Mouse (Mus musculus): ENCODE data around the gene Tead1.

Tead1 gene

GRCm38 (mm10) chr7:112686586-112686985 is 7.5 kb downstream of the Tead1 start:
- no peak for DNase-seq

GRCm38 (mm10) chr7:112688425-112689001 is 9.4 kb downstream of the Tead1 start:
- DNase-seq, result no peak

GRCm38 (mm10) chr7:112690836-112691781 is 12.0 kb downstream of the Tead1 start:
- no peak for DNase-seq

GRCm38 (mm10) chr7:112693566-112693965 is 14.4 kb downstream of the Tead1 start:
- DNase-seq, result no peak

- no peak for DNase-seq
Observed at GRCm38 (mm10) chr7:112696777-112697161, 17.7 kb downstream of the Tead1 start.

GRCm38 (mm10) chr7:112697162-112697841 is 18.2 kb downstream of the Tead1 start:
- no peak for DNase-seq

GRCm38 (mm10) chr7:112700082-112700481 is 21.0 kb downstream of the Tead1 start:
- DNase-seq, result no peak

GRCm38 (mm10) chr7:112703341-112703740 is 24.2 kb downstream of the Tead1 start:
- no peak for DNase-seq

- no peak for DNase-seq
Observed at GRCm38 (mm10) chr7:112705870-112706269, 26.8 kb downstream of the Tead1 start.

GRCm38 (mm10) chr7:112706756-112707155 is 27.6 kb downstream of the Tead1 start:
- no peak for DNase-seq

- no peak for DNase-seq
Observed at GRCm38 (mm10) chr7:112710409-112711107, 31.4 kb downstream of the Tead1 start.

GRCm38 (mm10) chr7:112711977-112712376 is 32.9 kb downstream of the Tead1 start:
- no peak for DNase-seq

- DNase-seq, result no peak
Observed at GRCm38 (mm10) chr7:112713509-112713908, 34.4 kb downstream of the Tead1 start.

- DNase-seq, result no peak
Observed at GRCm38 (mm10) chr7:112714783-112715182, 35.7 kb downstream of the Tead1 start.

GRCm38 (mm10) chr7:112716701-112717100 is 37.6 kb downstream of the Tead1 start:
- DNase-seq, result no peak

- no peak for DNase-seq
Observed at GRCm38 (mm10) chr7:112717676-112718075, 38.6 kb downstream of the Tead1 start.

GRCm38 (mm10) chr7:112719394-112720142 is 40.5 kb downstream of the Tead1 start:
- no peak for DNase-seq

GRCm38 (mm10) chr7:112720143-112720988 is 41.2 kb downstream of the Tead1 start:
- DNase-seq, result no peak

- no peak for DNase-seq
Observed at GRCm38 (mm10) chr7:112720989-112721337, 41.8 kb downstream of the Tead1 start.

GRCm38 (mm10) chr7:112721859-112722258 is 42.7 kb downstream of the Tead1 start:
- DNase-seq, result no peak

GRCm38 (mm10) chr7:112728399-112728798 is 49.3 kb downstream of the Tead1 start:
- no peak for DNase-seq
